Comparison of ENCODE assay signal across 14 mouse cellular contexts in the genomic region with DNA sequence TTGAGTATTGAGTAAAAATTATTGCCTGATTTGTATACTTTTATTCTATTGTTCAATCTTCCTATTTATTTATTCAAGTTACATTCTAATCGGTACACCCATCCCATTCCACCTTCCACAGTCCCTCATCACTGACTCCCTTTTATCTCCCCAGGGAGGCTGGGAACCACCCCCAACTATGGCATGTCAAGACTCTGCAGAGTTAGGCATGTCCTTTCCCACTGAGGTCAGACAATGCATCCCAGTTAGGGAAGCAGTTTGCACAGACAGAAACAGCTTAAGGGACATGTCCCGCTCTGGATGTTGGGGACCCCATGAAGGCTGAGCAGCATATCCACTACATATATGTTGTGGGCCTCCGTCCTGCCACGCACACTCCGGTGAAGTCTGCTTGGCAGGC.
"Had no signal": no experiment of that assay in that cellular context is flagged by ENCODE, and none has a peak within 500 bp of the region (broad histone marks: within the 10 kb centered on the region; RNA-seq: fewer than 3 reads in every experiment).

No protein-coding gene starts in this region.

- DNase-seq: heart, postnatal 10 days; heart, postnatal 14 days; heart, postnatal 4 days; kidney, adult 11 months; kidney, adult 18-20 months; kidney, adult 2 months; kidney, adult 8-10 months; kidney, adult 9 months; kidney, postnatal 10 days; kidney, postnatal 14 days; kidney, postnatal 25 days; kidney, postnatal 36 days; kidney, postnatal 4 days; layer of hippocampus, postnatal 36 days had no signal
